Mouse (Mus musculus): ENCODE measurements around the gene Slc16a3.

DNA sequence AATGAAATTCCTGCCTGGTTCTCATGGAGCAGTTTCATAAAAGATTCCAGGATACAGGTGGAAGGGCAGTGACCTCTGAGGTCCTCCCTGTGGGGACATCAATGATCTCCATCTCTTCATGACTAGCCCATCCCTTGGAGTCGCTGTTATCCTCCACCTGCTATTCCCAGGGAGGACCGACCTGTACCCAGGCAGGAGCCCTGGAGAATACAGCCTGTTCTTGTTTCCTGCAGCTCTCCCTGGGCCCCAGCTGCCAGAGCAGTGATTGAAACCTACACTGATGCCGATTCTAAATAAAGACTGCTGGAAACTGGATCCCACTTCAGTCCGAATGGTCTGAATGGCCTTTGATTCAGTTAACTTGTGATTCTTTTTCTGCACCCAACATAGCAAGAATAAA, 16.8 kb upstream of the Slc16a3 start:
- TF ChIP-seq CTCF (IDR thresholded peaks at IDR 0.05; ENCODE audit: insufficient read depth, low read length): no peak
- TF ChIP-seq POLR2A (IDR thresholded peaks at IDR 0.05; ENCODE audit: borderline replicate concordance, extremely low read depth, low read depth, low read length): no peak
